Mouse (Mus musculus) right cerebral cortex, postnatal 25 days (tissue): ENCODE measurements around the gene Wnk1.
"Not testable (repeated sequence)": the region's sequence is repeated elsewhere in the genome, so short reads cannot be mapped to it uniquely, and the experiment has no call there.

Experiments
- DNase-seq: peaks from one replicate; pipeline ENCODE4 v3.0.0; 2022

Gene Wnk1

DNA sequence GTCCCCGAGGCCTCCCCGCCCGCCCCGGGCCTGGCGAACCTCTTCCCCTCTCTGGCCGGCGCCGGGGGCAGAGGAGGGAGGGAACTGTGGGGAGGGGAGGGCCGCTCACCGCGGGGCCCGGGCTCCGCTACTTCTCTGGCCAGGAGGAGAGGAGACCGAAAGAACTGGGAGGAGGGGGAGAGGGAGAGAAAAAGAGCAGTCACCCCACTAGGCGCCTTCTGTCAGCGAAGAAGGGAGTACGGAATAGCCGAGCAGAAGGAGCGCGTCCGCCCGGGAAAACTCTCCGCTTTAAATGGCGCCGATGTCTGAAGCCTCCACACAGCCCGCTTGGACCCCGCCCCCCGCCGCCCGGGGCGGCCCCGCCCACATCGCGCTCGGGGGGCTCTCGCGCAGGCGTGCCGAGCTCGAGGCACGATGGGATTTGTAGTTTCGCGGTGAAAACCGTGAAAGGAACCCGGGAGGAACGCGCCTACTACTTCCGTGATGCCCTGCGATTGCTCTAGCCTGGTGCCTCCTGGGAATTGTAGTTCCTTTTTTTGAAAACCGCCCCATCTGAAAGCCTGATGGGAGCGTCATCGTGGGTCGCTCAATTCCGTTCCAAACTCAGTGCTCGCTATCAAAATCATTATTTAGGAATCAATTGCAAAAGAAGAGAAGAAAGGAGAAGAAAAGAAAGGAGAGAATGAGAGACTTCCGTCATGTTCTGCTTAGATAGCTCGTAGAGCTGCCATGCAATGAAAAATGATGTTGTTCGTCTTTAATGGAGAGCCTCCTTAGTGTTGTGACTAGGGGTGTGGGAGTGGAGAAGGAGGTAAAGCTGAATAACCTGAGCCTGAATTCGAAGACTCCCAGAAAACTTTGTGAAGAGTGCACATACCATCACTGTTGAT, at the start of gene Wnk1:
Gene Wnk1, minus strand, starts transcription at position 307 of the 890 bp plus-strand sequence.
- peak; percentile 99 for DNase-seq

DNA sequence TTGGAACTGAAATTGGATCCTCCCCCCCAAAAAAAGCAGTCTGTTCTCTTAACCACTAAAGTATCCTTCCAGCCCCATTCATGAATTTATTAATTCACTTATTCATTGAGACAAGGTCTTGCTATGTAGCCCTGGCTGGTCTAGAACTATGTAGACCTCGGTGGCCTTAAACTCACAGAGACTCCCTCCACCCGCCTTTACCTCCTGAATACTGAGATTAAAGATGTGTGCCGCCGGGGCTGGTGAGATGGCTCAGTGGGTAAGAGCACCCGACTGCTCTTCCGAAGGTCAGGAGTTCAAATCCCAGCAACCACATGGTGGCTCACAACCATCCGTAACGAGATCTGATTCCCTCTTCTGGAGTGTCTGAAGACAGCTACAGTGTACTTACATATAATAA, 48.6 kb upstream of the Wnk1 start:
- not testable (repeated sequence) for DNase-seq

DNA sequence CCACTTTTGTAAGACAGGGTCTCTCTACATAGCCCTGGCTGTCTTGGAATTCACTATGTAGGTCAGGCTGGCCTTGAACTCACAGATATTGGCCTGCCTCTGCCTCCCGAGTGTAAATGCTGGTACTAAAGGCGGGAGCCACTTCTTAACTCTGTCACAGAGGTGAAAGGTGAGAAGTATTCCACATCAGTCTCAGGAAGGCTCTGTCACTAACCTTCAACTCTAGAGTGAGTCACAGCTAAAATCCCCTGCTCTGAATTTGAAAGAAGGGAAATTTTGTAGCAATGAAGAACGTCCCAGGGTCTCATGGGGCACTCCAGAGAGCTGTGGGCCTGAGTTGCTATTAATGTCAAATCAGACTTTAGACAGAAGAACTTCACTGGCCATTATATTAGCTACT, 47.4 kb upstream of the Wnk1 start:
- DNase-seq = no peak

DNA sequence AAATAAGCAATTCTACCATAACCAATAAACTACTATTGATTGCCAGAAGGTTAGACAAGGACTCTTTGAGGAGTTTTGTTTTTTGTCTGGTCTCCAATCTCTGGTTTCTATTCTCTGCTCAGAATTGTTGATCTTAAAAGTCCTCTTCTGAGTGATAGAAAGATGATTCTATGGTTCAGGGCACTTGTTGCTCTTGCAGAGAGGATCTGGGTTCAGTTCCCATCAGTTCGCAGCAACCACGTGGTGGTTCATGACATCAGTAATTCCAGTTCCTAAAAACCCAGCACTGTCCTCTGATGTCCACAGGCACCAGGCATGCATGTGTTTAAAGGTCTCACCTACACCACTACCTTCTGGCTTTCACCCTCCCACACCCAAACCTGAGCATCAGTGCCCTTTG, 46.5 kb upstream of the Wnk1 start:
- no peak for DNase-seq

DNA sequence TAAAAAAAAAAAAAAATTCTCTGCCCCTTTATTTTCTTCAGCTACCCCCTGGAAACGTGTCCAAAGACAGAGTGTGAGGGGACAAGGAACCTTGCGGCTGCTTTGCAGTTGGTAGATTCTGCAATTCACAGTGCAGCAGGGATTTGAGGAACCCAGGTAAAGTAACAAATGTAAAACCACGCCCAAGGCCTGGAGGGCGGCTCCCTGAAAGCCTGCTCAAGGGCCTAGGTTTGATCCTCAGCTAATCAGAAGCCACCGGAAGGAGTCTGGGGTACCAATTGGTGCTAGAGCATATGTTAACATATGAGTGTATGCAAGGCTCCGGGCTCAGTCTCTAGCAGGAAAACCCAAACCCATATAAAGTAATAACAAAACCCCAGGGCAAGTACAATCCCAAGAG, 45.0 kb upstream of the Wnk1 start:
- DNase-seq = no peak

DNA sequence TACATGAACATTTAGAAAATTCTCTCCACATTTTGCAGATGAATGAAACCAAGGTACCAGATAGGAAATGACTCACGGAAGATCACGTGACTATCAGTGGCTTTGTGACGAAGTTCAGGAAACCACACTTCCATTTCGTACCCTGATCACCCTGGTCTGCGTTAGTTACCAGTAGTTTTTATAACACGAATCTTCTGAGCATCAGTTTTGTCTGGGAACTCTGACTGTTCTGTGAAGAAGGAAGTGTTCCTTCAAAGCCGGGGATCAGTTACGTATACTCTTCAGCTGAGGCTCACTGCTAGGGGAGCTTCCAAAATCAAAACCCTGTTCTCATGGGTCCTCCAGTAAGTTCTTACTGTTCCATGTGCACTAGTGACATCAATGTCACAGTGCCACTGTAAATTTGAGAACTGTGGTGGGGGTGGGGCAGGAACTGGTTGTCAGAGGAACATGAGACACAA, 44.5 kb upstream of the Wnk1 start:
- no peak for DNase-seq

DNA sequence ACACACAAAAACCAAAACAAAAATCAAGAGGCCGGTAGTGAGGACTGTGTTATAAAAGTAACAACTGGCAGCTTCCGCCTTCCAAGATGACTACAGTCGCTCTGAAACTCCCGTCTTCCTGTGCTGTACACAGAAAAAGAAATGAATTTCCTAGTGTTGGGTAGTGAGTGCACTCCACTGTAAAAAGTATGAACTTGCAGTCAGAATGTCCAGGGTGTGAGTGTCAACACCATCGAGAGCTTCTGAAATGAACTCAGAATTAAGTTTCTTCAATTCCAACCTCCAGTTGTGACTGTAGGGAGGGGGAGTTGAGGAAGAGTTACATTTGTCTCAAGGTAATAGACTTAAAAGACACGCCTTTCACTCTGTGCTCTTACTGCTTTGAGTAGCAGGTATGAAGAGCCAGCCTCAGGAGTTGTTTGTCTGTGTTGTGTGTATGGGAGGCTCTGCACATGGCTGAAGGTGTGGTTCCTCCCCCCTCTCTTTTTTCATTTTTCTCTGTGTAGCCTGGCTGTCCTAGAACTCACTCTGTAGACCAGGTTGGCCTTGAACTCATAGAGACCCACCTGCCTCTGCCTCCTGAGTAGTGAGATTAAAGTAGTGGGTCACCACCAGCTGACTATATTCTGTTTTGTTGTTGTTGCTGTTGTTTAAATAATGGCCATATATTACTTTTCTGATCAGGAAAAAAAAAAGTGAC, 43.9 kb upstream of the Wnk1 start:
- DNase-seq = no peak

DNA sequence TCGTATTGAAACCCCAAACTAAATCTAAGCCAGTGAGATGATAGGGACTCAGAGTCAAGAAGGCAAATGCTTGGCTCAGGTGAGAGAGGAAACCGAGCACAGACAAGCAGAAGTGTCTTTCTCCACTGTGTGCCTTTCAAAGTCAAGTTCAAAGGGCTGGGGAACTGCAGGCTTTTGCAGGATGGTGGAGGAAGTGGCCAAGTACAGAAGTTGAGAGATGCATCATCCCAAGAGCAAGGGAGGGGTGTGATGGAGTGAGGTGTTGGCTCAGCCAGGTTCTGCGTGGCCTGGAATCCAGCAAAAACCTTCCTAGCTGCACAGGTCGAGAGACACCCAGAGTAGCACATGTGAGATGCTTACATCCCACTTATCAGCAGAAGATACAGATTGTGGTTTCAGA, 43.0 kb upstream of the Wnk1 start:
- DNase-seq = no peak

DNA sequence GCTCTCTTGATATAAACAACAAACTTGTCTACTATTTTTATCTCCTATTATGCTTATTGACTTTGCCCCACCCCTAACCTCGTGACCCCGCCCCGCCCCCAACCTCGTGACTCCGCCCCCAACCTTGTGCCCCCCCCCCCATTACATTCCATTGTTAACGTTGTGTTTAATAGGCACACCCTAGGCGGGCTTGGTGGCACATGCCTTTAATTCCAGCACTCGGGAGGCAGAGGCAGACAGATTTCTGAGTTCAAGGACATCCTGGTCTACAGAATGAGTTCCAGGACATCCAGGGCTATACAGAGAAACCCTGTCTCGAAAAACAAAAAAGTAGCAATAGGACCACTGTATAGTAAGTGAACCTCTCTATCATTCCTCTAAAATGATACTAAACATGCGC, 41.1 kb upstream of the Wnk1 start:
- no peak for DNase-seq

DNA sequence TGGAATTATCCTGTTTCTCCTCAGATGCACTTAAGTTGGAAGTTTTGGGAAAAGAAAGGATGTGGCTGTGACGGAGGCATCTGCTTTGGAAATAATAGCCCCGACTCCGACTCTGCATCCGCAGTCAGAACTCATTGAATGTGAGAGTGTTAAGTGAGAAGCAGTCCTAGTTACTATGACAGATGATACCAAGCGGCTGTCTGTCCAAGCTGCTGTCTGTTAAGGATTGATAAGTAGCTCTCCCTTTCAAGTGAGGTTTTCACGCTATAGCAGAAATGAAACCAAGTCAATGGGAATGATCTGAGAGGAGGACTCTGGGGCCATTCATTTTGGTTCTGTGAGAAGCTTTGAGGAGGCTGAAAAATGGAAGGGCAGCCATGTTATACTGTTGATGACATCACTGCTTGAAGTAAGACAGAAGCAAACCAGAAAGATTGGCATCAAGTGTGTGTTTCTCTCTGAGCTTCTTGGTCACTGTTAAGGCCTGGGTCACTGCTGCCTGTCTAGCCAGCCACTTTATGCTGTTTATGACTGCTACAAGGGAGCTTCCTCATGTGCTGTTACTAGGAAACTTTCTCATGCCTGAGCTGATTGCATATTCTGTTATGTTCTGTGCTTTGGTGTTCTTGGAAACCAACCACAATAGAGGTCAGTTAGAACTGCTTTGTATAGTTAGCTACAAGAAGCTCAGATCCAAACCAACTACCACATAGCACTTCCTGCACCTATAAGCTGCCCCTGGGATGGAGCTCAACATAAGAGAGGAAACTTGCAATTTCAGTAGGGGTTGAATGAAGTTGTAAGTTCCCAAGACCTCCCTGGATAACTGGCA, 38.4 kb upstream of the Wnk1 start:
- DNase-seq = no peak

DNA sequence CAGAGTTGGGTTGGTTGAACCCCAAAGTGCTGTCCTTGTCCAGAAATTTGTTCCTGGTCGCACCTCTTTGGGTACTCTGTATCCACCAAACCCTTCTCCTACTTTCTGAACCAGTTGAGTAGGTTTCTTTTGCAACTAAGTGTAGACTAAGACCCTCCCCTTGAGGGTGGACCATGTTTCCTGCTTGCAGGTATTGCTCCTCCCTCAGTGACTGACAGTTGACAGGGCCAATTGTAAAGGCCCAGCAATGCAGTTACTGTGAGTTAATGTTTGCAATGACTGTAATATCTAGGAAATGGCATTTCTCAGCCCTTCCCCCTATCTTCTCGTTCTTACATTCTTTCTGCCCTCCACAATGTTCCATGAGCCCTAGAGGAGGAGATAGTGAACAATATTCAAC, 34.2 kb upstream of the Wnk1 start:
- DNase-seq = no peak

DNA sequence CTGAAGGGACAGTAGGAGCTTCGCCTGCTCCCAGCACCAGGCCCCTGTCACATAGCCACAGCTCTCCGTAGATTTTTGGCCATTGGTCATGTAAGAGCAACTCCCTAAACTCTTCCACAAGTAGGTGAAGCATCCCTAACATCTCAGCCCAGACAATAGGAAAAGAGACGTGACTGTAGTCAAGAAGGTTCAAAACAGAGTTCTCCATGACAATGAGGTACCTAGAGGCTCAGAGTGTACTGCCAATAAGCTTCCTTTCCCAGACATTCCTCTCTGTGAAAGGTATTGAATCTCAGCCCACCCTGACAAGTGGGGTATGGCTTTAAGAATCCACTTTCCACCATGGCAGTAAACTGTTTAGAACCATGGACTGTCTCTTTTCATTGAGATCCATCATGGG, 31.1 kb upstream of the Wnk1 start:
- no peak for DNase-seq

DNA sequence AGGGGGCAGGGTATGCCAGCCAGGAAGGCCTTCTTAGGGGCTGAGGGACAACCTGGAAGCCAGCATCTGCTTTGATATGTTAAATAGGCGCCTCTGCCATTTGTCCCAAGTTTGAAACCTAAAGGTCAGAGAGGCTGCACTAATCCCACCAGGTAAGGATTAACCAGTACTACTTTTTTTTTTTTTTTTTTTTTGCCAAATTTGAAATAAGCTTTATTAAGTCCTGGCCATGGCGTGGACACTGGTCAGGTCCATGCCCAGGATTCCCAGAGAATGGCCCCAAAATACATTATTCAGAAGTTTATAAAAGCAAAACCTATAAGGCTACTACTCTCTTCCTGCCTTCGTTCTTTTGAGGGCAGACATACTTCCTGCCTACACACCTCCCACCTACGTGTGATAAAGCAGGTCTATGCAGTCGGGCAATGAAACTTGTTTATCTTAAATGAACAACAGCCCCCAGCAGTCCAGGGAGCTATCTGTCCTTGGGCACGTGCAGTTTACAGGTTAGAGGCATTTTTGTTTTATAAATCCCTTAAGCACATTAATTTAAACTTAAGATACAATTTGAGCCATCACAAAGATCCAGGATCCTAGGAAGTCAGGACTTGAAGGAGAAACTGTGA, 27.2 kb upstream of the Wnk1 start:
- DNase-seq = no peak

DNA sequence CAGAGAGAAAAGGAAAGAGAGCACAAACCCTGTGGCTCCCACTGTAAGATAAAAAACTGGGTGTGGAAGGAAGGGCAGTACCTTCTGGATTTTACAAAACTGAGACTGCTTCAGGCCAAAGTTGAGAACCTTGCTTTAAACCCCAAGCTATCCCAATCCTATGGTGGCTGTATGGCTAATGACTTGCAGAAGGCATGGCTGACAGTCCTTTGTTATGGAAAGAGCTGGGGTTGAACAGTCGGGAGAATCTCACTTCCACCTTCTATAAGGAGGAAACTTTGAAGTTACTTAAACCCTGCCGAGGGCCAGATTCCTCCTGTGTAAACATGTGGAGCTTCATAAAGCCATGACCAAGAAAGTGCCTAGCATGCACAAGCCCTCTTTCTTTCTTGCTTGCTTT, 26.2 kb upstream of the Wnk1 start:
- no peak for DNase-seq

DNA sequence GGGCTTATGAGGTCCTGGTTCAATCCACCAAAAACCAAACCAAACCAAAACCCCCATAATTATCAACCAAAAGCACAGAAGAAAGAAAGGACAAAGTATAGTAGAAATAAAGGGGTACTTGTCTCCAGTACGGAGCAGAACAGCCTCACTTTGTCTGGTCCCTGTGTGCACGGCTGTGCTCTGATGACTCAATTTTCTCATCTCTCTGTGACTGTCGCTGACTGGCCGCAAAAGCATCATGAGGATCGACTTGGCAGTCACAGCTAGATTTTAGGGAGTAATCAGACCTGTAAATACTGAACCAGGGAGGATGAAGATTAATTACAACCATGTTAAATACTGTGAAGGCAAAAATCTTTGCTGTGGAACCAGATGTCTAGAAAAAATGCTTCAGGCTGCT, 24.5 kb upstream of the Wnk1 start:
- DNase-seq = no peak

DNA sequence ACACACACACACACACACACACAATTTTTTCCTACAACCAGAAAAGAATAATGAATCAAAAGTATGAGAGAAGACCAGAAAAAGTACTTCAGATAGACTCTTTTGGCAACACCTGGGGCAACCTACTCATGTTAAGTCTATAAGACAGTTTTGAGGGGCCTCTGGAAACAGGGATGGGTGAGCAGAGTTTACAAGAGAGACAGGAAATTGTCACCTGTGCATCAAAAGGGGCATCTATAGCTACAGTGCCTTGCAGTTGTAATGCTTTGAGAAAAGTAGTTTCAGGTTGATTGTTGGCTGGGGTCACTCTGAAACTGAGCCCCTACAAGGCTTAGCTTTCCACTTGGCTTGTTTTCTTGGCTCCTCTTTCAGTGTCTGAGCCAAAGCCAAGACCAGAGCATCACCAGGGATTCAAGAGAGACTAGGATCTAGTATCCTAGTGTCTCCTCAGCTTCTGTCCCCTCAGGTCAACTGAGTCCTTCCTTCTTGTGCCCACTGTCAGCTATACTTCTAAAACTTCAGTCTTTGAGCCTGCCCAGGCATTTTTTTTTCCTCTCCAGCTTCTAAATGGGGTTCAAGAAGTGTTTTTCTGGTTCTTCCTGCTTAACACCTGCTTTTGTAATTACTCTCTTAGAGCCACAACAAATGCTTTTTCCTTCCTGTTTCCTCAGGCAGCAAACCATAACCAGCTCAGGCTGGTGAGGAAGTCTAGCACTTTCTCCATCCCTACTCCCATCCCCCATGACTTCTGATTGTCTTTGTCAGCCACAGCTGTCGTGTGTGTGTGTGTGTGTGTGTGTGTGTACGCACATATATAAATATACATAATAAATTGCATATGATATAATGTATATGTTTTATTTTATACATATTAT, 17.4 kb upstream of the Wnk1 start:
- no peak for DNase-seq

DNA sequence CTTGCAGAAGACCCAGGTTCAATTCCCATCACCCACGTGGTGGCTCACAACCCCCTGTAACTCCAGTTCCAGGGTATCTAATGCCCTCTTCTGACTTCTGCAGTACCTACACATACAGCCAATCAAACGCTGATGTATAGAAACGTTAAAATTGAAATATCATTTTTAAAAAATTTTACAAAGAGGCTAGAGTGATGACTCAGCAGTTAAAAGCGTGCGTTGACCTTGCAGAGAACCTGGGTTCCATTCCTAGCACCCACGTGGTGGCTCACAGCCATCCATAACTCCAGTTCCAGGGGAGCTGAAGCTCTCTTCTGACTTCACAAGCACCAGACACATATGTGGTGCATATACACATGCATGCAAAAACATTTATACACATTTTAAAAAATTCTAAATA, 15.9 kb upstream of the Wnk1 start:
- DNase-seq = no peak

DNA sequence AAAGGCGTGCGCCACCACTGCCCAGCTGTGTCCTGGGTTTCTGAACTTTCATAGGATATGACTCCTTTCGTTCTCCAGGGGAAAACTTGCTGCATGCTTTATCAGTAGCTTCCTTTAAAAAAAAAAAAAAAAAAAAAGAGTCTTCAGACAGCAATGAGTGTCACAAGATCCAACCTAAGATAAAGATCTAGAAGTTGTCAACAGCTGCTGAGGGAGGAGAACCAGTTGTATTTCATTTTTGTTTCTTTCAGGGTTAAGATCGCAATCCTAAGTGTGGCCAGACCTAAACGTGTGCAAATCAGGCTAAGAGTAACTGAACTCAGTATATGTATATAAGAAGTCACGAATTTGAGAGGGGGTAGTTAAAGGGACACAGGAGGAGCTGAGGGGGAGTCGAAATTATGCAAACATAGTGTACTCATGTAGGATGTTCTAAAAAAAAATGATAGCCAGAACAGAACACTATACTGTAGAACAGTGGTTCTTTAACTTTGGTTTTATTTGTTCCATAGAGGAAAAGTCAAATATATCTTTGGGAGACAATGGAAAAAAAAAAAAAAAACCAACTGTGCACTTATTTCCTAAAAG, 9.3 kb upstream of the Wnk1 start:
- DNase-seq = no peak

DNA sequence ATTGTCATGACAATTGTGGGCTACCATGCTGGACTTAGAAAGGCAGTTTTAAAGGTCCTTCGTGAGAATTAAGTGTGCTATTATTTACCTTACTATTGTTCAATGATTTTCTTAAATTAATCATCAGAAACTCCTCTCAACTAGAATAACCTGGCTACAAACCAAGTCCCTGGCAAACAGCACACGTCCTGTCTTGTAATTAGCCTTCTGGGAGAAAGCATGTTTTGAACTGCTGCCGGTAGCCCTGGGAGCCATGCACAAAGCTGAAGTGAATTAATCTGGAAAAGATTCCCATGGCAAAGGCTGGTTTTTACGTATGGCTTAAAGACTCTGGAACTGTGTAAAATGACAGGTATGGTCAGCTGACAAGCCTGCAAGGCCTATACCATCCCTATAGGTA, 6.9 kb upstream of the Wnk1 start:
- DNase-seq = no peak

DNA sequence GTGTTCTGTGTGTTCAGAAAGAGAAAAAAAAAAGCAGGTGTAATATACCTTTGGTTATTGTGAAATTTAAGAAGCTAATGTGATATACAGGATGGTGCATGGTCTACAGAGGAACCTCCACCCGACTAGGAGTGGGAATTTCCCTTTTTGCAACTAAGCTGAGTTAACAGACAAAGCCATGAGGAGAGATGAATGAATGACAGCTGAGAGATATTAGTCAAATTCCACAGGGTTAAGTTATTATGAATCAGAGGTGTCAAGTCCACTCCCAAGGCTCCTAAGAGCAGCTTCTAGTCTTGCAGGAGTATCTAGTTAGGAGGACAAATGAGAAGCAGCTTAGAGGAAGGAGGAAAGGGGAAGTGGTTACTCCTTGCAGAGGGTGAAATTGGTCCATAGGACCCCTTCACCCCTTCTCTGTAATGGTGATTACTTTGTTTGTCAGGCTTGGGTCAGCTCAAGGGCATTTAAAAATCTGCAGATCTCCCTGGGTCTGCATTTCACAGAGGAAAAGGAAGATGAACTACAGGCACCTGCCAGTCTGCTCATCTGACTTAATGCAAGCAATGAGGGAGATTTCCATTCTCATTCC, 4.3 kb upstream of the Wnk1 start:
- no peak for DNase-seq

DNA sequence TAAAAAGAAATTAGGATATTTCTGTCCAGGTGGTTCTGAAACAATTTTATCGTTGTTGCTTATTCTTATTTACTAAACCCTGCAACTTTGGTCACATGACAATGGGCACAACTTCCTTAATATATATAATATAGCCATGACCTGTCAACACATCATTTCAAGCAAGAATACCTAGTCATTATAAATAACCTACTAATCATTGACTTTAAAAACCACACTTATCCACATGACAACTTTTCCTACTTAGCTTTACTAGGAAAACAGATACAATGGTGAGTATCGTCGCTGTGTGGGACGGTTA, 2.0 kb upstream of the Wnk1 start:
- DNase-seq = no peak
